Mouse (Mus musculus): ENCODE data around the gene Ano10. TPM values are rescaled to one million over a fixed set of nuclear protein-coding genes. Genes with fewer than 3 reads are reported as not detected.

The Ano10 gene
- polyA plus RNA-seq, 1 experiment, result 54.4 TPM

DNA sequence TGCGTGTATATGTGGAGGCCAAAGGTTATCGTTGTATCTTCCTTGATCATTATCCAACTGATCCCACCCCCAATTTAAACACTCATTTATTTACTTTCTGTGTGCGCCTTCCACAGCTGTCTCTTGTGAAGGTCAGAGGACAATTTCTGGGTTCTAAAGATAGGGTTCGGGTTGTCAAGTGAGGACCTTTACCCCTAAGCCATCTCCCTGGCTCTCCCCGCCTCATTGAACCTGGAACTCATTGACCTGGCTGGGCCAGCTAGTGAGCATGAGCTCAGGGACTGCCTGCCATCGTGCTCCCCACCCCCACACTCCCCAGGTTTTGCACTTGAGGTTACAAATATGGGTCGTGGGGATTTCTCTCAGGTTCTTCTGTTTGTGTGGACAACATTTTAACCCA is 162.1 kb downstream of the Ano10 start:
- WGBS, result 39% methylated on average over 7 of the region's 7 CpGs
- peaks cover 37% of the 10 kb centered on the region for H3K4me1 ChIP-seq (ENCODE audit: control insufficient read depth, insufficient read depth, low read length)
- no peak overlapping the region for H3K4me3 ChIP-seq (ENCODE audit: insufficient read depth, low read depth, low read length)
- no peak overlapping the region for H3K27ac ChIP-seq (ENCODE audit: insufficient read depth, low read depth, low read length)
- H3K27me3 ChIP-seq (replicated peaks; ENCODE audit: control insufficient read depth, insufficient read depth, low read length), result no peaks in the 10 kb centered on the region
- peaks cover 3% of the 10 kb centered on the region; the same call in 1 of the 2 replicates for H3K36me3 ChIP-seq (ENCODE audit: control insufficient read depth, insufficient read depth, low read length)
- TF ChIP-seq CTCF (conservative IDR thresholded peaks at IDR 0.05; ENCODE audit: insufficient read depth, insufficient read length, low read depth, low read length), result no peak
- no peak for TF ChIP-seq POLR2A (IDR thresholded peaks at IDR 0.05; ENCODE audit: low read depth, low read length)
- peak; percentile 76 for DNase-seq

GRCm38 (mm10) chr9:122130666-122131065 is 163.6 kb downstream of the Ano10 start:
- no peak for DNase-seq
- TF ChIP-seq POLR2A (IDR thresholded peaks at IDR 0.05; ENCODE audit: low read depth, low read length), result no peak
- no peak for TF ChIP-seq CTCF (conservative IDR thresholded peaks at IDR 0.05; ENCODE audit: insufficient read depth, insufficient read length, low read depth, low read length)
- 62% methylated on average over 3 of the region's 3 CpGs for WGBS
- Histone ChIP-seq H3K4me3 (ENCODE audit: insufficient read depth, low read depth, low read length) (no peak overlapping the region), H3K4me1 (ENCODE audit: control insufficient read depth, insufficient read depth, low read length) (peaks cover 36% of the 10 kb centered on the region), H3K27me3 (replicated peaks; ENCODE audit: control insufficient read depth, insufficient read depth, low read length) (no peaks in the 10 kb centered on the region), H3K36me3 (ENCODE audit: control insufficient read depth, insufficient read depth, low read length) (0 out of 2 replicates have a peak, but pooled peaks cover 3% of the 10 kb centered on the region), H3K27ac (ENCODE audit: insufficient read depth, low read depth, low read length) (0 out of 2 replicates have a peak overlapping the region, but pooled peaks have one; percentile 8)

- H3K4me1 ChIP-seq (ENCODE audit: control insufficient read depth, insufficient read depth, low read length), result peaks cover 27% of the 10 kb centered on the region
- no peaks in the 10 kb centered on the region for H3K36me3 ChIP-seq (ENCODE audit: control insufficient read depth, insufficient read depth, low read length)
- H3K4me3 ChIP-seq (ENCODE audit: insufficient read depth, low read depth, low read length), result no peak overlapping the region
- WGBS, result 62% methylated on average over 5 of the region's 5 CpGs
- no peak for TF ChIP-seq POLR2A (IDR thresholded peaks at IDR 0.05; ENCODE audit: low read depth, low read length)
- TF ChIP-seq CTCF (conservative IDR thresholded peaks at IDR 0.05; ENCODE audit: insufficient read depth, insufficient read length, low read depth, low read length), result no peak
- no peak for DNase-seq
- no peaks in the 10 kb centered on the region for H3K27me3 ChIP-seq (replicated peaks; ENCODE audit: control insufficient read depth, insufficient read depth, low read length)
- H3K27ac ChIP-seq (ENCODE audit: insufficient read depth, low read depth, low read length), result no peak overlapping the region
Observed at GRCm38 (mm10) chr9:122128686-122129085, 165.5 kb downstream of the Ano10 start.

DNA sequence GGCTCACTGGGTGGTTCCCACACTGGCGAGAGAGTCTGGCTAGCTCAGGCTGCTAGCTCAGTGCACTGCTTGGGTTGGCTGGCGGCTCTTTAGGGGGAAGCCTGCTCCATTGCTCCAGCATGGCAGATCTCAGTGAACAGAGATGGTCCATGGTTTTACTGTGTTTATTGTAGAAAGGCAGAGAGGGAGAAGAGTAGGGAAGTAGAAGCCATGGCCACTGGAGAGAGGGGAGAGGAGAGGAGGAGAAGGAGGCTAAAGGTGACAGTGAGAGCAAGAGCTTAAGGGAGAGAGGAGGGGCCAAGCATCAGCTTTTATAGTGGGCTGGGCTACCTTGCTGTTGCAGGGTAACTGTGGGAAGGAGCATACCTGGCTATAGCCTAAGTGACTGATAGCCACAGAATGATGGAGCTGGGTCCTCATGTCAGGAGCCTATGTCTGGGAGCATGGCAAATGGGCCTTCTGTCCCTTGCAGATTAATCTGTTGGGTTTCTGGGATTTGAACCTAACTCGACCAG is 166.9 kb downstream of the Ano10 start:
- H3K4me1 ChIP-seq (ENCODE audit: control insufficient read depth, insufficient read depth, low read length), result peaks cover 27% of the 10 kb centered on the region
- TF ChIP-seq POLR2A (IDR thresholded peaks at IDR 0.05; ENCODE audit: low read depth, low read length), result no peak
- no peak for TF ChIP-seq CTCF (conservative IDR thresholded peaks at IDR 0.05; ENCODE audit: insufficient read depth, insufficient read length, low read depth, low read length)
- 66% methylated on average over 3 of the region's 3 CpGs for WGBS
- DNase-seq, result no peak
- H3K27me3 ChIP-seq (replicated peaks; ENCODE audit: control insufficient read depth, insufficient read depth, low read length), result no peaks in the 10 kb centered on the region
- no peak overlapping the region for H3K27ac ChIP-seq (ENCODE audit: insufficient read depth, low read depth, low read length)
- H3K4me3 ChIP-seq (ENCODE audit: insufficient read depth, low read depth, low read length), result no peak overlapping the region
- no peaks in the 10 kb centered on the region for H3K36me3 ChIP-seq (ENCODE audit: control insufficient read depth, insufficient read depth, low read length)

DNA sequence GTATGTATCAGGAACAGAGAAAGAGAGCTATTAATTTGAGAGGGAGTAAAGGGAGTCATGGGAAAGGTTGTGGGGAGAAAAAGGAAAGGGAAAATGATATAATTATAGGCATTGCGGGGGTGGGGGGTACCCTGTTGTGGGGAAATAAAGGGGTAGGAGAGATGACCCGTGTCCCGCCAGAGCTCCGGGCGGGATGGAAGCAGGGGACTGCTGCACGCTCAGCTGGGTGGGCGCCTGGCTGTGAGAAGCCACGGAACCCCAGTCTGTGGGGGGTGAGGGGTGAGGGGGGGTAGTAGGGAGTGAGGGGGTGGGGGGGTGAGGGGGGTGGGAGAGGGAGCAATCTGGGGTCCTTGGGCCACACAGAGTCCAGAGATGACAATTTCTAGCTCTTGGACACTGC is 167.4 kb downstream of the Ano10 start:
- Histone ChIP-seq H3K27ac (ENCODE audit: insufficient read depth, low read depth, low read length) (no peak overlapping the region), H3K4me3 (ENCODE audit: insufficient read depth, low read depth, low read length) (no peak overlapping the region), H3K27me3 (replicated peaks; ENCODE audit: control insufficient read depth, insufficient read depth, low read length) (no peaks in the 10 kb centered on the region), H3K36me3 (ENCODE audit: control insufficient read depth, insufficient read depth, low read length) (no peaks in the 10 kb centered on the region), H3K4me1 (ENCODE audit: control insufficient read depth, insufficient read depth, low read length) (peaks cover 27% of the 10 kb centered on the region)
- no peak for DNase-seq
- WGBS, result 64% methylated on average over 8 of the region's 8 CpGs
- TF ChIP-seq POLR2A (IDR thresholded peaks at IDR 0.05; ENCODE audit: low read depth, low read length), result no peak
- no peak for TF ChIP-seq CTCF (conservative IDR thresholded peaks at IDR 0.05; ENCODE audit: insufficient read depth, insufficient read length, low read depth, low read length)

Other genes starting within 250 kb of the Ano10 start
- gene Snrk, start 177.2 kb downstream of the Ano10 start, polyA plus RNA-seq (2012; rRNA removed), result 49.0 and 58.9 TPM in 2 replicates
- 36.3 and 39.1 TPM in 2 replicates for gene Abhd5, start 57.2 kb upstream of the Ano10 start, polyA plus RNA-seq (2012; rRNA removed)

Data from kidney, adult 2 months (tissue).